Mouse (Mus musculus) regulatory T cell (primary cell): ENCODE measurements around the gene Tmprss12.

Source experiments
- in situ Hi-C: fragments of 300-600 bp; cut with MboI, MseI; formaldehyde crosslinking; loops from one replicate; pipeline ENCODE4 v1.15.1; 2025; ENCODE audit warnings: high pct_unique_total_duplicates

The Tmprss12 gene

DNA sequence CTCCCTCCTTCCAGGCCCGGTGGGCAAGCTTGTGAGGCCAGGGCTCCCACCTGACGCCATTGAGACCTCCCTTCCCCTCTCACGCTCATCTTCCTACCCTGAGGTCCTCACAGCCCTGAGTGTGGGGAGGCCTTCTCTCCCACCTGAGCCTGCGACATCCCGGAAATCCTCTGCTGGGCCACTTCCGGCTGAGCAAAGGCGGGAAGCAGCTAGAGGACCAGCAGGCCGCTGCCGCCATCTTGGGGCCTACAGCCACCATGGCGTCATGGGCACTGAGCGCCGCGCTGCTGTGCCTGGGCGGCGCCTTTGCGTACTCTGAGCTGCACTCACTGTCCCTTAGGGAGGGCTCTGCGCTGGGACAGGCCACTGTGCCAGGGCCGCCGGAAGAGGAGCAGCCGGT lies at the start of gene Tmprss12:
Tmprss12 (plus strand) TSS at position 212 of the 400 bp plus-strand sequence.
- in situ Hi-C loops, result loop anchor here (25.0 kb wide), 1 partner anchor 1607 kb away; the partner anchor contains the start of gene Krt76

DNA sequence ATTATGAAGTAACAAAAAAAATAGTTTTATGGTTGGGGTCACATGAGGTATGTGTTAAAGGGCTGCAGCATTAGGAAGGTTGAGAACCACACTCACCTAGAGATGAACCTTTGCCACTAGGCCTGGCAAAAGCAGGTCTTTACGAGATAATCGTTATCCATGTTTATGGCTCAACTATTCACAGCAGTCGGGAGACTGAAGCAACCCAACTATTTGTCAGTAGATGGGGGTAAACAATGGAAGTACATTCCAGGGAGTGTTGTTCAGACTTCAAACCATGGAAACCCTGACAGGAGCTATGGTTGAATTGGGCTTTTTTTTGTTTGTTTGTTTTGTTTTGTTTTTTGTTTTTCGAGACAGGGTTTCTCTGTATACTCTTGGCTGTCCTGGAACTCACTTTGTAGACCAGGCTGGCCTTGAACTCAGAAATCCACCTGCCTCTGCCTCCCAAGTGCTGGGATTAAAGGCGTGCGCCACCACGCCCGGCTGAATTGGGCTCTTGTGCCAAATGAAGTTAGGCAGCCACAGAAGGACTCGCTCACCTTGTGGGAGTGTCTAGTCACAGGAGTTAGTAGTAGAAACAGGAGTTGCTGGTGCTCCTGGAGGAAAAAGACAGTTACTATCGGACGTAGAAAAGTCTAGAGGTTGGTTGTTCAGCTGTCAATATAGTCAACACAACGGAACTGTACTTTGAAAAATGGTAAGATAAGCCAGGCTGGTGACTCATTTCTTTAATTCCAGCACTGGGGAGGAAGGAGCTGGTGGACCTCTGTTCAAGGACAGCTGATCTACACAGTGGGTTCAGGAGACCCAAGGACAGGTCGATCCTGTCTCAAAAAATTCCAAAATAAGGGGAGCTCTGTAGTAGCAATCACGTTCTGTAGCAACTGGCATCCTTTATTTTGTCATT lies 48.8 kb upstream of the Tmprss12 start:
- in situ Hi-C loops, result no loop called here

DNA sequence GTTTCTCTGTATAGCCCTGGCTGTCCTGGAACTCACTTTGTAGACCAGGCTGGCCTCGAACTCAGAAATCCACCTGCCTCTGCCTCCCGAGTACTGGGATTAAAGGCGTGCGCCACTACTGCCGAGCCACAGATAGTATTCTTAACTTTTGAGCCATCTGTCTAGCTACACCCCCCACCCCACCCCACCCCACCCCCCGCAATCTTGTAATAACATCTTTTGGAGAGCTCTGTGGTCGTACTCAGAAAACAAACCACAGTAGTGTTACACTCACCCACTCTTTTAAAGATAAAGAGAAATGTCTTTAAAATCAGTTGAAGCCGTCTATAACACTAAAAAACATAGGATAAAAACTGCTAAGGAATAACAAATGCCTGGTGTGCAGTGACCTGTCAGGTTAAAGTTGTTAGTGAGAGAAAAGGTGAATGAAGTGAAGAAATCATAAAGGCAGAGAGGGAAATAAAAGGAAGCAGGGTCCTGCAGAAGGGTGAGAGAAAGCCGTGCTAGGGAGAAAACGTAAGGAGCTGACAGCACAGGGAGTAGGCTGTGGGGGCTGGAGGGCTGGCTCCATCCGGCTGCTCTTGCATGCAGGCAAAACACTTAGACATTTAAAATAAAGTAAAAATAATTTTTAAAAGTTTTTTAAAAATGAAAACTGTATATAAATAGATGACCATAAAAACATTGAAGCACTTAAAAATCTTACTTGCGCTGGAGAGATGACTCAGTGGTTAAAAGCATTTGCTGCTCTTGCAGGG lies 45.2 kb upstream of the Tmprss12 start:
- in situ Hi-C loops, result no loop called here

DNA sequence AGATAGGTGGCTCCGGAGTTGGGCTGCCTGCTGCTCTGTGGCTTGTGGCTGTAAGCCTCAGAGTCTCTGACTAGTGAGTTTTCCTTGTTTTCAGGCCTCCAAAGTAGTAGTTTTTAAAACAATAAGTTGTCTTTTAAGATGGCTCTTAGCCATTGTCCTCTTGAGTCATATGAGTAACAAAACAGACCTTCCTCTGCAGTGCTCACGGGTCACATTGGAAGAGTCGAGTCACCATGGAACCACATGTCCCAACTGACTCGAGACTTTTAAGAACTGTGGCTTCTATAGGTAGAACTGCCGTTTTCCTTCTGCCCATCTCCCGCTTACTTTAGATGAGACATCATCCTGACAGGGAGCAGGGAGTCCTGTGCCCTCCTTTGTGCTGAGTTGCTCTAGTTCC lies 43.7 kb upstream of the Tmprss12 start:
- in situ Hi-C loops, result no loop called here

DNA sequence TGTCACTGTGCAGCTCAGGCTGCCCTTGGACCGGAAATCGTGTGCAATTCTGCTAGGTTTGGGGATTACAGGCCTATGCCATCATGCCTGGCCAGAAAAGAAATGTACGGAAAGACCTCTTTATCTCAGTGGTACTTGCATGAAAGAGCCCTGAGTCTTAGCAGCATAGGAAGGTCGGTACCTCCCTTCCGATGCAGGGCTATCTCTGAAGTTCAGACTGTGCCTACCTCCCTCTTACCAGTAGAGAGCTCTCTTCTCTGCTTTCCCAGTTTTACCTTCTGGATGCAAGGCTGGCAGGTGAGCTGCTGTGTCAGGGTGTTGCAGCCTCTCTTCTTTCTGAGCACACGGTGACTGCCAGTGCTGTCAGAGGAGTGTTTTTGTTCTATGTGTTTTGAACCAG lies 38.9 kb upstream of the Tmprss12 start:
- in situ Hi-C loops, result no loop called here

DNA sequence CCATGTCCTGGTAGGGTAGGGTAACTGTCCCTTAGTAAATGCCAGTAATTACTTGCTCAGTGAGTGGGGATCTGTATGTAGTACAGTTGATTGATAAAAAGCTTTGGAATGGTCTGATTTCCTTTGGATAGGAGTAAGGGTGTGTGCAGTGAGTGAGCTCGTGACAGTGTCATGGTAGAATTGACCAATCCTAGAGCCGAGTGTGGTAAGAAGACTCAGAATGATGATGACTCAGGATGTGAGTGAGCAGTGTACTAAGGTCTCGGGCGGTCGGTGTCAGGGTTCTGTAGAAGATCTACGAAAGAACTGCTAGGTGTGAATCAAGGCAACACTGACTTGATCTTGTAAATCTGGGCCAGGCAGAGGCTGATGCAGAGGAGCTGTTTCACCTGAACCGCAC lies 34.7 kb upstream of the Tmprss12 start:
- in situ Hi-C loops, result no loop called here

DNA sequence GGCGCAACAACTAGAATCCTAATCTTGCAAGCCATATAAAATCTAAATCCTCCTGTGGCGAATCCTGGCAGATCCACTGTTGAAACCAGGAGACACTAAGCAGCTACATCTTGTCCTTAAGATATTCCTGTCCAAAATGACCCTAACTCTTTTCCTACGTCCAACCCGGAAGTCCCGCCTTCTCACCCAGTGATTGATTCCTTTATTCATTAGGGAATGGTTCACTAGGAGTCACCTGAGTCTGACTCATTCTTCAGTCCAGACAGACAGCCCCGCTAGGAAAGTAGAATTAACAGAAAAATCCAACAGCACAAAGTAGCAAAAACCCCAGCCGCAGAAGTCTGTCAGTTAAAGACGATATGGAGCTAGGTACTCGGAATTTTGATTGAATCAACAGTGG lies 33.3 kb upstream of the Tmprss12 start:
- in situ Hi-C loops, result no loop called here

DNA sequence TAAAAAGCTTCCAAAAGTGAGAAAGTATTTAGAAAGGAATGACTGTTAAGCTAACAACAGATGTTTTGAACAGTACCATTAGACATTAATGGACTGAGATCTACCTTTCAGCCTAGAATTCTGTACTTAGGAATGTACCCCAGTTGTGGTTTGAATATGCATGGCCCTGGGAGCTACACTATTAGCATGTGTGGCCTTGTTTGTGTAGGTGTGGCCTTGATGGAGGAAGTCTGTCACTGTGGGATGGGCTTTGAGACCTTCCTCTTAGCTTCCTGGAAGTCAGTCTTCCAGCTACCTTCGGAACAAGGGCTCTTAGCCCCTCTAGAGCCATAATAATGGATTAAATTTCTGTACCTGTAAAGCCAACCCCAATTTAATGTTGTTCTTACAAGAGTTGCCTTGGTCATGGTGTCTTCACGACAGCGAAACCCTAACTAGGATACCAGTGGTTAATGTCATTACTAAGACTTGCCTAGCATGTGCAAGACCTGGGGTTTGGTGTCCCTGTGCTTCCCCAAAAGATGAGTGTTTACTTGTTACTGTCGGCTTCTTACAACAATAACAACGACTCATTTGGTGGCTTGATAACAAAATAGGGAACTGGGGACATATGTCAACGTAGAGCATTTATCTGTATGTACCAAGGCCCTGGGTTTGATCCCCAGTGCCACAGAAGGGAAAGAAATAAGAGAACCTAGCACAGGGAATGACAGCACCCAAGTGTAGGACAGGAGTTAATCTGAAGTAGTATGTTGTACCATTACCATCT lies 31.8 kb upstream of the Tmprss12 start:
- in situ Hi-C loops, result no loop called here

DNA sequence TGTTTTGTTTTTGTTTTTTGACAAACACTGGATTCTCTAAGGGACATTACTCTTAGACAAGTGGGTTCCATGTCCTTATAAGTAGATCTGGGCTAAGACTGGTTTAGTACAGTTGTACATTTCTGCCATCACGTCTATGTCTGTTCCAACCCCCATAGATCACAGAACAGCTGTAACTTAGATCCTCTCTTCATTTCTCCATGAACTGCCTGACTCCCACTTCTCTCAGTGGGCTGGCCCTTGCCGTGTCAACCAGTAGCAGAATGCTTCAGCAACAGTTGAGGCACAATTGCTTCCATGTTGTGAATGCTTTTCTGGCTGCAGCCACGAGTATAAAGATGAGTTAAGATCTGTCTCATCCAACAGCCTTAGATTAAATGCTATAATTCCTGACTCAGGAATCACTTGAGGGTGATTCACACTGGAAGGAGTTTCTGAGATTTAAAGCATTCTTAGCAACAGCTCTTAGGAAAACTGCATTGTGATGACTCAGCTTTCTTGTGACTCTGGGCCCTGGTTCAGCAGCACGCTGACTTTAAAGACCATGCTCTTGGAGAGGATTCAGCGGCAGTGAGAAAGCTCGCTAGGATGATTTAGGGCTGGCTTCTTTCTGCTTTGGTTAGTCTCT lies 29.4 kb upstream of the Tmprss12 start:
- in situ Hi-C loops, result loop anchor here (25.0 kb wide), 1 partner anchor 111 kb away; the partner anchor contains the start of genes Higd1c, Methig1 and Mettl7a2

DNA sequence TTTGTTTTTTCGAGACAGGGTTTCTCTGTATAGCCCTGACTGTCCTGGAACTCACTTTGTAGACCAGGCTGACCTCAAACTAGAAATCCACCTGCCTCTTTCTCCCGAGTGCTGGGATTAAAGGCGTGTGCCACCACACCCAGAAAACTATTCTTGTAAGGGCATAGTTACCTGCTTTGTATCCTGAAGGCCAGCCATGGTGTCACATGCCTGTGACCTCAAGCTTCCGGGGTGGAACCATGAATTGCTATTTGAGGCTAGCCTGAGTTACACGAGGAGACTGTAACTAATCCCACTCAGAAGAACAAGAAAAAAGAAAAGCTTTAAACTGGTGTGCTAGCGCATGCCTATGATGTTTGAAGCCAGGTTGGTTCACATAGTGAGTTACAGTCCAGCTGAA lies 24.3 kb upstream of the Tmprss12 start:
- in situ Hi-C loops, result loop anchor here (25.0 kb wide), 1 partner anchor 106 kb away; the partner anchor contains the start of genes Higd1c, Methig1 and Mettl7a2

DNA sequence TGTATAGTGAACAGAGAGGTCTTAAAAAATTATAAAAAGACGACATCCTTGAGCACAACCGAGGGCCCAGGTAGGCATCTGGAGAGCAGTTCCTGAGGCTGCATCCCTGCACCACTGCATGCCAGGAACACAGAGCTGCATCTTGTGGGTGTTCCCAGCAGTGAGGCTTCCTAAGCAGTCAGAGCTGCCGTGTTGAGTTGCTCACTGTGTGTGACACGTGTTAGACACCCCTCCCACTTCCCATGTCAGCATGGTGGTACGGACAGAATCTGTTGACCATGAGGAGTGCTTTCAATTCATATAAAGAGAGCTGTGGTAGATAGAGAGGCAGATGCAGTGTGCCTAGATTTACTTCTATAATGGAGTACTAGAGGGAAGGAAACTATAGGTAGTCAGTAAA lies 23.3 kb upstream of the Tmprss12 start:
- in situ Hi-C loops, result loop anchor here (25.0 kb wide), 1 partner anchor 105 kb away; the partner anchor contains the start of genes Higd1c, Methig1 and Mettl7a2

DNA sequence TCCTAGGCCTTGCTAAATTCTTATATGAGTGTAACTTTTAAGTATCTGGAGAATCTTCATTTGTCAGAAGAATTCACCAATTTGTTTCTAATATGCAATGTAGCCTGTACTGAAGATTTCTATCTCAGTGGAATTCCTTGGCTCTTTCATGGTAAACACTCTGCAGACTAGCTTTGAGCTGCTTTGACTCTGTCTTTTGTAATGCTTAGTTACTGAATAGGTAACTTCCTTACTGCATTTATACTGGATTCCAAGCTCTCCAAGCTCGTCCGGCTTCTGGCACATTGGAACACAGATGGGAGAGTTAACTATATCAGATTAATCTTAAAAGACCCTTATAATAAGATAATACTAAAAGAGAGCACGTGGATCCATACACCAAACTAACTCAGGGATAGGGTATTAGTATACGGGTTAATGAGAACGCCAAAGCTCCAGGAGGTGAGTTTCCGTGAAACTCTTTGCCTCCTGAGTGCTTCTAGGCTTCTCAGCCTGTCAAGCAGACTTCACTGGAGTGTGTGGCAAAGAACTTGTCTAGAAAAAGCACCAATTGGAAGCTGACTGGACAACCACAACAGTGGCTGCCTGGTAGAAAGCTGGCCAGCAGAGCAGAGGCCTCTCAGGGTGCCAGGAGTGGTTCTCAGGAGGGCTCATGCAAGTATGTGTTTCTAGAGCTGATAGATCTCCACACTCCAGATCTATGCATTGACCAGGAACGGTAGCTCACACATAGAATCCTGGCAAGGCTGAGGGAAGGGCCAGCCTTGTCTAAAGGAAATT lies 21.8 kb upstream of the Tmprss12 start:
- in situ Hi-C loops, result loop anchor here (25.0 kb wide), 1 partner anchor 103 kb away; the partner anchor contains the start of genes Higd1c, Methig1 and Mettl7a2

DNA sequence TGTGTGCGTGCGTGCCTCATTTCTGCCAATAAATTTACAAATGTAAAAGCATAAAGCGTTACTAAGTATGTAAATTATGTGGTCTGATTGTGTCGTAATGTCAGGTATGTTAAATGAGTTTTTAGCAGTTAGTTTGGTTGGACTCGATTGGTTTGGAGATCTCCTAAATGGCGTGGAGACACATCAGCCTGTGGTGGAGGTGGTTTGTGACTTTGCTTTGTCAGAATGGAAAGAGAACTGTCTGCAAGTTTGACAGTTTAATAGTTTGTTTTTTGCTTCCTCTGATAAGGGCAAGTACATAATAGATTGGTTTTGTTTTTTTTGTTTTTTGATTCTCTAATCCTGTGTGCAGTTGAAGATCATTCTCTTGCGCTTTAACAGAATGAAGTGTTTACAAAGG lies 20.3 kb upstream of the Tmprss12 start:
- in situ Hi-C loops, result loop anchor here (25.0 kb wide), 1 partner anchor 102 kb away; the partner anchor contains the start of genes Higd1c, Methig1 and Mettl7a2

DNA sequence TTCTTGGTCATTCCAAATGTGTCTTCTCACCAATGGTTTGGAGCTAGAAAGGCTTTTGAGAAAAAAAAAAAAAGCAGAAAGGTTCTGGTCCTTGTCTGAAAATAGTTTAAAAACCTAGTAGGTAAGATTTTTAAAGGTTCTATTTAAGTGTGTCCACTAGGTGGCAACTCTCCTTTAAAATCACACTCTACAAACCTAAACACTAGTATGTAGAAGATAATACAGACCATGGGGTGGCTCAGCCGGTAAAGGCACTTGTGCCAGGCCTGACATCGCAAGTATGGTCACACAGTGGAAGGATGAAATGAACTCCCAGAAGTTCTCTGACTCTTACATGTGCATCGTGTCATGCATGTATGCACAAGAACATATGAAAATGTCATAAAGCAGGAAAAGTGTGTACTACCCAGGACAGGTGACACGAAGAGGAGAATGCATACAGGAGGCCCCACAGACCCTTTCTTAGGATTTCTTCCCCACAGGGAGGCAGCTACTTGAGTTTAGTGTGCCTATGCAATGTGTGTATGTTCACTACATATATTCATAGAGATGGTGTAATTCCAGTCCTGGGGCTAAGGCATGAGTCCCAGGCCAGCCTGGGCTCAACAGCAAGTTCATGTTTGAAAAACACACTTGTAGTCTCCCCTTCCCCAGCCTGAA lies 17.3 kb upstream of the Tmprss12 start:
- in situ Hi-C loops, result loop anchor here (25.0 kb wide), 1 partner anchor 99 kb away; the partner anchor contains the start of genes Higd1c, Methig1 and Mettl7a2

DNA sequence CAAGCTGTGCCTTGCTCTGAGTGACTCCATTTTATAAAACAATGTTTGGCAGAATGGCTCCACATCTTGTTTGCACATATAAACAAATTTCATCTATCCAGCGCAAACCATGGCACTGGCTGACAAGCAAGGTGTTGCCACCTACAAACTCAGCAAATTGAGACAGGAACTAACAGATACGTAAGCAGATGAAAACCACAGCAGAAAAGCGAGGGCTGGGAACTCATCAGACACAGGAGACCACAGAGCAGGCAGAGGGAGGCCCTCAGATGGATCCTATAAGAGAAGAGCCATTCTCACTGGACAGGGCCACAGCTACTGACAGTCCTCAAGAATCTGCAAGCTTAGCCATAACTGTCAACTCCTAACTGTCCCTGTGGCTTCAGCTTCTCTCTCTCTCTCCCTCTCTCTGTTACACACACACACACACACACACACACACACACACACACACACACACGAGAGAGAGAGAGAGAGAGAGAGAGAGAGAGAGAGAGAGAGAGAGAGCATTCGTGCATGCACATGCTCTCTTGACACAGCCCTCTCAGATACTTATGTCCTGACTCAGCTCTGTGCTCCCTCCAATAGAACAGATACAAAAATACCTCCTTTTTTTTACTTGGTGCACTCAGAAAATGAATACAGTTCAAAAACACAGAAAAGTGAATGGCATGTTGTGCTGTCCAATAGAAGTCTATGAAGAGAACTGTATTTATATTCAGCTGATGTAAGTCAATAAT lies 14.9 kb upstream of the Tmprss12 start:
- in situ Hi-C loops, result loop anchor here (25.0 kb wide), 1 partner anchor 97 kb away; the partner anchor contains the start of genes Higd1c, Methig1 and Mettl7a2

DNA sequence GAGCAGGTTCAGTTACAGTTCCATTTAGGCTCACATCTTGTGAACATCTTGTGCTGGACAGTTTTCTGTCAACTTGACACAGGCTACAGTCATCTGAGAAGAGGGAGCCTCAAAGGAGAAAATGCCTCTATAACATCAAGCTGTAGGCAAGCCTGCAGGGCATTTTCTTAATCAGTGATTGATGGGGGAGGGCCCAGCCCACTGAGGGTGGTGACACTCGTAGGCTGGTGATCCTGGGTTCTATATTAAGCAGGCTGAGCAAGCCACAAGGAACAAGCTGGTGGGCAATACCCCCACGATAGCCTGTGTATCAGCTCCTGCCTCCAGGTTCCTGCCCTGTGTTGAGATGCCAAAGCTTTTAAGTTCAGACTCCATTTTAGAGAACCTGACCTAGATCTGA lies 11.7 kb upstream of the Tmprss12 start:
- in situ Hi-C loops, result loop anchor here (25.0 kb wide), 1 partner anchor 93 kb away; the partner anchor contains the start of genes Higd1c, Methig1 and Mettl7a2

DNA sequence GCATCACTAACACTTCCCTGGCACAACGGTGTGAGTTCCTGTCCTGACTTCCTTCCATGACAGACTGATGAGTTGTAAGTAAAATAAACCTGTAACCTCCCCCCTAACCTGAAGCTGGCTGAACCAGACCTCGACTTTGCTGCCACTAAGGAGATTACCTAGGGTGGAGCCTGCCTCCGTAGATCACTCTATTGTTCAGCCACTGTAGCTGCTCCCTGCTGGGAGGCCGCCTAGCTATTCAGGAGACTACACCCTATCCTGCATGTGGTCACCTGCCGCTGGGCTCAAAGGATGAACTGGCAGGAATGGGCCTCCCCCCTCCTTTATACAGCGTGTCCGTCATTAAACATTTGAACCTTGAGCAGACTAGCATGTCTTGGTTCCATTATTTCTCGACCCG lies 10.9 kb upstream of the Tmprss12 start:
- in situ Hi-C loops, result loop anchor here (25.0 kb wide), 1 partner anchor 93 kb away; the partner anchor contains the start of genes Higd1c, Methig1 and Mettl7a2

DNA sequence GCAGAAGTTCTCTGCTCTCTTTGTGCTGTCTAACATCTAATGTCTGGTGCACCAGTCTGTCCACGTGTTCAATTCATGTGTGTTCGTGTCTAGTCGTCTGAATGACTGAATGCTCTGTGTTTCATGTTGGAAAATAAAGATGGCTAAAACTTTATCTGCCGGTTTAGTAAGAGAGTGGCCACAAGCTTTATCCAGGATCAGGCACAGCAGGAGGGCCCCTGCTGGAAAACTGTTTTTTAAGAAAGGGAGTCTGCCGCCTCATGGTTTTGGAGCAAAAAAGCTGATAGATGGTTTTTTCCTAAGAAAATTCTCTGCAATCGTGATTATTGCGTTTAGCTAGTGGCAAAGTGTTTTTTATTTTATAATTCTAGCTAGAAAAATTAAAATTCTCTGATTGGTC lies 10.0 kb upstream of the Tmprss12 start:
- in situ Hi-C loops, result loop anchor here (25.0 kb wide), 1 partner anchor 92 kb away; the partner anchor contains the start of genes Higd1c, Methig1 and Mettl7a2
